Mouse (Mus musculus): ENCODE data around the gene Srebf1. TPM values are rescaled to one million over a fixed set of nuclear protein-coding genes. Genes with fewer than 3 reads are reported as not detected.
A peak's percentile ranks its signal among the peaks of the same experiment; 100 is the strongest.

The Srebf1 gene
- polyA plus RNA-seq, 1 experiment from 2014 or later: 66.1 TPM

GRCm38 (mm10) chr11:60253546-60253945 lies 31.2 kb upstream of the Srebf1 start:
- no peaks in the 10 kb centered on the region for H3K27me3 ChIP-seq (ENCODE audit: poor library complexity, severe bottlenecking)
- DNase-seq (ENCODE audit: extremely low spot score, low spot score): no peak
- 92% methylated on average over 2 of the region's 2 CpGs for WGBS
- 0 out of 2 replicates have a peak, but pooled peaks cover 4% of the 10 kb centered on the region for H3K36me3 ChIP-seq (replicated peaks)
- H3K4me3 ChIP-seq: no peak overlapping the region
- peaks cover 21% of the 10 kb centered on the region for H3K4me1 ChIP-seq
- H3K9me3 ChIP-seq: no peaks in the 10 kb centered on the region
- no peak overlapping the region for H3K27ac ChIP-seq

GRCm38 (mm10) chr11:60250971-60251643 lies 28.7 kb upstream of the Srebf1 start:
- WGBS: 58% methylated on average over 6 of the region's 6 CpGs

GRCm38 (mm10) chr11:60249885-60250284 lies 27.5 kb upstream of the Srebf1 start:
- WGBS: 85% methylated on average over 2 of the region's 2 CpGs
- Histone ChIP-seq H3K9me3 (no peaks in the 10 kb centered on the region), H3K4me3 (no peak overlapping the region), H3K4me1 (peaks cover 34% of the 10 kb centered on the region), H3K36me3 (replicated peaks) (no peaks in the 10 kb centered on the region), H3K27me3 (ENCODE audit: poor library complexity, severe bottlenecking) (no peaks in the 10 kb centered on the region), H3K27ac (no peak overlapping the region)
- no peak for DNase-seq (ENCODE audit: extremely low spot score, low spot score)

More at GRCm38 (mm10) chr11:60250971-60251643, 28.7 kb upstream of the Srebf1 start:
- Histone ChIP-seq H3K27me3 (ENCODE audit: poor library complexity, severe bottlenecking) (no peaks in the 10 kb centered on the region), H3K27ac (peak overlapping the region; percentile 51; the same call in 1 of the 2 replicates), H3K4me1 (peaks cover 33% of the 10 kb centered on the region), H3K9me3 (no peaks in the 10 kb centered on the region), H3K4me3 (no peak overlapping the region), H3K36me3 (replicated peaks) (no peaks in the 10 kb centered on the region)
- peak; percentile 42 for DNase-seq (ENCODE audit: extremely low spot score, low spot score)

- 67% methylated on average over 13 of the region's 13 CpGs for WGBS
- Histone ChIP-seq H3K4me3 (no peak overlapping the region), H3K9me3 (no peaks in the 10 kb centered on the region), H3K36me3 (replicated peaks) (no peaks in the 10 kb centered on the region), H3K27me3 (ENCODE audit: poor library complexity, severe bottlenecking) (no peaks in the 10 kb centered on the region), H3K4me1 (peaks cover 36% of the 10 kb centered on the region), H3K27ac (peak overlapping the region; percentile 56)
- DNase-seq (ENCODE audit: extremely low spot score, low spot score): no peak
Observed at GRCm38 (mm10) chr11:60248596-60249404, 26.4 kb upstream of the Srebf1 start.

- Histone ChIP-seq H3K27me3 (ENCODE audit: poor library complexity, severe bottlenecking) (no peaks in the 10 kb centered on the region), H3K4me1 (peaks cover 36% of the 10 kb centered on the region), H3K36me3 (replicated peaks) (no peaks in the 10 kb centered on the region), H3K9me3 (no peaks in the 10 kb centered on the region), H3K27ac (peak overlapping the region; percentile 56), H3K4me3 (no peak overlapping the region)
- 65% methylated on average over 5 of the region's 5 CpGs for WGBS
- no peak for DNase-seq (ENCODE audit: extremely low spot score, low spot score)
Observed at GRCm38 (mm10) chr11:60247753-60248550, 25.6 kb upstream of the Srebf1 start.

- Histone ChIP-seq H3K9me3 (no peaks in the 10 kb centered on the region), H3K27ac (peak overlapping the region; percentile 58; the same call in 1 of the 2 replicates), H3K36me3 (replicated peaks) (no peaks in the 10 kb centered on the region; the same call in 1 of the 2 replicates), H3K4me3 (no peak overlapping the region), H3K27me3 (ENCODE audit: poor library complexity, severe bottlenecking) (no peaks in the 10 kb centered on the region), H3K4me1 (peaks cover 27% of the 10 kb centered on the region)
- no peak for DNase-seq (ENCODE audit: extremely low spot score, low spot score)
Observed at GRCm38 (mm10) chr11:60246077-60246476, 23.7 kb upstream of the Srebf1 start.

GRCm38 (mm10) chr11:60244503-60245143 lies 22.2 kb upstream of the Srebf1 start:
- H3K9me3 ChIP-seq: no peaks in the 10 kb centered on the region
- 76% methylated on average over 11 of the region's 11 CpGs for WGBS
- H3K4me1 ChIP-seq: peaks cover 27% of the 10 kb centered on the region
- DNase-seq (ENCODE audit: extremely low spot score, low spot score): no peak
- no peak overlapping the region for H3K4me3 ChIP-seq
- H3K27ac ChIP-seq: peak overlapping the region; percentile 58; the same call in 1 of the 2 replicates
- H3K36me3 ChIP-seq (replicated peaks): peaks cover 8% of the 10 kb centered on the region
- H3K27me3 ChIP-seq (ENCODE audit: poor library complexity, severe bottlenecking): no peaks in the 10 kb centered on the region

- H3K27ac ChIP-seq: no peak overlapping the region
- DNase-seq (ENCODE audit: extremely low spot score, low spot score): no peak
- H3K27me3 ChIP-seq (ENCODE audit: poor library complexity, severe bottlenecking): no peaks in the 10 kb centered on the region
- H3K4me3 ChIP-seq: no peak overlapping the region
- H3K36me3 ChIP-seq (replicated peaks): peaks cover 8% of the 10 kb centered on the region
- H3K9me3 ChIP-seq: no peaks in the 10 kb centered on the region
- H3K4me1 ChIP-seq: peaks cover 8% of the 10 kb centered on the region
- WGBS: 90% methylated on average over 4 of the region's 4 CpGs
Observed at GRCm38 (mm10) chr11:60240509-60240908, 18.1 kb upstream of the Srebf1 start.

GRCm38 (mm10) chr11:60235351-60235750 lies 13.0 kb upstream of the Srebf1 start:
- H3K36me3 ChIP-seq (replicated peaks): peaks cover 4% of the 10 kb centered on the region
- peaks cover 28% of the 10 kb centered on the region for H3K4me1 ChIP-seq
- WGBS: 87% methylated on average over 5 of the region's 5 CpGs
- no peak overlapping the region for H3K4me3 ChIP-seq
- H3K27me3 ChIP-seq (ENCODE audit: poor library complexity, severe bottlenecking): no peaks in the 10 kb centered on the region
- no peaks in the 10 kb centered on the region for H3K9me3 ChIP-seq
- no peak for DNase-seq (ENCODE audit: extremely low spot score, low spot score)
- no peak overlapping the region for H3K27ac ChIP-seq

- peak overlapping the region; percentile 32; the same call in 1 of the 2 replicates for H3K27ac ChIP-seq
- H3K4me1 ChIP-seq: peaks cover 36% of the 10 kb centered on the region
- 76% methylated on average over 8 of the region's 8 CpGs for WGBS
Observed at GRCm38 (mm10) chr11:60233235-60233634, 10.9 kb upstream of the Srebf1 start.

GRCm38 (mm10) chr11:60232441-60233058 lies 10.2 kb upstream of the Srebf1 start:
- H3K4me3 ChIP-seq: no peak overlapping the region
- H3K4me1 ChIP-seq: peaks cover 36% of the 10 kb centered on the region
- 75% methylated on average over 14 of the region's 14 CpGs for WGBS
- H3K27me3 ChIP-seq (ENCODE audit: poor library complexity, severe bottlenecking): no peaks in the 10 kb centered on the region
- DNase-seq (ENCODE audit: extremely low spot score, low spot score): no peak
- no peaks in the 10 kb centered on the region for H3K9me3 ChIP-seq
- H3K36me3 ChIP-seq (replicated peaks): no peaks in the 10 kb centered on the region
- peak overlapping the region; percentile 45 for H3K27ac ChIP-seq

More at GRCm38 (mm10) chr11:60233235-60233634, 10.9 kb upstream of the Srebf1 start:
- no peak for DNase-seq (ENCODE audit: extremely low spot score, low spot score)
- Histone ChIP-seq H3K27me3 (ENCODE audit: poor library complexity, severe bottlenecking) (no peaks in the 10 kb centered on the region), H3K9me3 (no peaks in the 10 kb centered on the region), H3K36me3 (replicated peaks) (no peaks in the 10 kb centered on the region), H3K4me3 (no peak overlapping the region)

GRCm38 (mm10) chr11:60231951-60232350 lies 9.6 kb upstream of the Srebf1 start:
- no peak for DNase-seq (ENCODE audit: extremely low spot score, low spot score)
- WGBS: 43% methylated on average over 4 of the region's 4 CpGs

More at GRCm38 (mm10) chr11:60231951-60232350, 9.6 kb upstream of the Srebf1 start:
- Histone ChIP-seq H3K9me3 (no peaks in the 10 kb centered on the region), H3K4me3 (no peak overlapping the region), H3K27me3 (ENCODE audit: poor library complexity, severe bottlenecking) (no peaks in the 10 kb centered on the region), H3K27ac (peak overlapping the region; percentile 70), H3K36me3 (replicated peaks) (no peaks in the 10 kb centered on the region), H3K4me1 (peaks cover 36% of the 10 kb centered on the region)

Data from forebrain, embryonic 10.5 days (tissue).